Mouse (Mus musculus): ENCODE data around the gene Sdc4. TPM values are rescaled to one million over a fixed set of nuclear protein-coding genes. Genes with fewer than 3 reads are reported as not detected.

The Sdc4 gene
- polyA plus RNA-seq, 1 experiment from 2014 or later = 178 TPM

DNA sequence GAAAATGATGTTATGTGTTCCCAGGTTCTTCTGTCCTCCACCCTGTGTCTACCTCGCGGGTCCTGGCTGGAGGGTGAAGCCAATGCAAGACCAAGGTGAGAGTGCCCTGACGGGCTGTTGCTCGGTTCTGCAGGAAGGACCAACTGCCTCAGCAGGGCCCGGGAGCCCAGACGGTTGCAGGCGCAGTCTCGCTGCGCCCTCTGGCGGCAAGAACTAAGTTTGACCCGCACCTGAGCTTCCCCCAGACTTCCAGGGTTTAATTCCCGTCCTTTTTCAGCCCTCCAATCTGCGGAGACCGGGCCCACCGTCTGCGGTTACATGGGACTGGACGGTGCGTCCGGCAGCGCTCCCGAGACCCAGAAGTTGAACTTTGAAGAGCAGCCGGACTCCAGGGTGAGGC is 36.0 kb downstream of the Sdc4 start:
- no peak overlapping the region for H3K9ac ChIP-seq
- H3K27ac ChIP-seq = no peak overlapping the region
- WGBS = 1% methylated on average over 22 of the region's 22 CpGs
- H3K9me3 ChIP-seq = no peaks in the 10 kb centered on the region
- peak overlapping the region; percentile 13; the same call in 1 of the 2 replicates for H3K4me2 ChIP-seq
- H3K4me1 ChIP-seq = peaks cover 48% of the 10 kb centered on the region
- no peak overlapping the region for H3K4me3 ChIP-seq
- peaks cover 50% of the 10 kb centered on the region for H3K27me3 ChIP-seq
- ATAC-seq (ENCODE audit: borderline replicate concordance, extremely low read depth, low FRiP score, low TSS enrichment) = no peak
- H3K36me3 ChIP-seq = no peaks in the 10 kb centered on the region

GRCm38 (mm10) chr2:164405519-164405918 is 38.2 kb downstream of the Sdc4 start:
- H3K9ac ChIP-seq = no peak overlapping the region
- no peaks in the 10 kb centered on the region for H3K9me3 ChIP-seq
- peak overlapping the region; percentile 46 for H3K4me3 ChIP-seq
- peak overlapping the region; percentile 74 for H3K4me2 ChIP-seq
- 31% methylated on average over 5 of the region's 5 CpGs for WGBS
- peaks cover 55% of the 10 kb centered on the region for H3K4me1 ChIP-seq
- H3K27me3 ChIP-seq = peaks cover 70% of the 10 kb centered on the region
- H3K36me3 ChIP-seq = no peaks in the 10 kb centered on the region
- peak overlapping the region; percentile 94 for H3K27ac ChIP-seq
- no peak for ATAC-seq (ENCODE audit: borderline replicate concordance, extremely low read depth, low FRiP score, low TSS enrichment)

GRCm38 (mm10) chr2:164405060-164405459 is 38.6 kb downstream of the Sdc4 start, which contains the start of gene Matn4:
Matn4 (minus strand) TSS chr2:164405160.
- Histone ChIP-seq H3K27ac (peak within 1 kb of the TSS; percentile 94), H3K4me3 (peak within 1 kb of the TSS; percentile 46), H3K36me3 (no peaks in the 10 kb centered on the region), H3K4me2 (peak within 1 kb of the TSS; percentile 74), H3K9me3 (no peaks in the 10 kb centered on the region), H3K4me1 (peaks cover 60% of the 10 kb centered on the region), H3K9ac (peak within 1 kb of the TSS; percentile 48), H3K27me3 (peaks cover 75% of the 10 kb centered on the region)
- 10% methylated on average over 9 of the region's 9 CpGs for WGBS
- no peak for ATAC-seq (ENCODE audit: borderline replicate concordance, extremely low read depth, low FRiP score, low TSS enrichment)

- H3K9me3 ChIP-seq = no peaks in the 10 kb centered on the region
- peaks cover 82% of the 10 kb centered on the region for H3K27me3 ChIP-seq
- peak overlapping the region; percentile 94 for H3K27ac ChIP-seq
- H3K9ac ChIP-seq = peak overlapping the region; percentile 48
- H3K36me3 ChIP-seq = no peaks in the 10 kb centered on the region
- peak; percentile 66 for ATAC-seq (ENCODE audit: borderline replicate concordance, extremely low read depth, low FRiP score, low TSS enrichment)
- peaks cover 60% of the 10 kb centered on the region for H3K4me1 ChIP-seq
- WGBS = 1% methylated on average over 34 of the region's 49 CpGs
- peak overlapping the region; percentile 46 for H3K4me3 ChIP-seq
- H3K4me2 ChIP-seq = peak overlapping the region; percentile 74
Measured at GRCm38 (mm10) chr2:164404082-164404990, 39.4 kb downstream of the Sdc4 start.

DNA sequence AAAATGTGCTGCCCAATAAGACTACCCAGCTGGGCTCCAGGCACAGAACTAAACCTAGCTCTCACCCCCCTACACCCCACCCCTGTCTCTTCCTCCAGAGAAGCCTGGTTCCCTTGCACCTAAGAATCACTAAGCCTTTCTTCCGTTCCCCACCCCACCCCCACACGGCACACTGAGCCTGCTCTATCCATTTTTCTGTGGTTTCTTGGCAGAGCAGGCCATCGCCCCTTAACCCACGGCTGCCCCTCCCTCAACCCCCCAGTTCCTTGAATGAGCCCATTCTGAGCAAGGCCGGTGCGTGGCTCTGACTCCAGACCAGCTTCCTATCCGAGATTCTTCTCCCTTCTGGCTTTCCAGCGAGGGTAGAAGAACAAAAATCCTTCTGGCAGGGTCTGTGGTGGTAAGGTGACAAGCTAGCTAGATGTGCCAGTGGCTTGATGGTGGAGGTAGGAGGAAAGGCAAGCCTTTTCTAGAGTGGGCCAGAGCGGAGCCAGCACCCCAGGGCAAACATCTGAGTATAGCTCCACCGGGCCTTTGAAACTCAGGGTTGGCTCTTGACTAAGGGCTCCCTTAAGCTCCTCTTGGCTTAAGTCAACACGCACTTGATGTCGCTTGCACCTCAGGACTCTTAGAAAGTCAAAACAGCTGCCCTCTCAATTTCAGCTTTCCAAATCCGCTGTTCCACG is 40.1 kb downstream of the Sdc4 start:
- Histone ChIP-seq H3K9ac (no peak overlapping the region), H3K4me3 (peak overlapping the region; percentile 46), H3K4me1 (peaks cover 58% of the 10 kb centered on the region), H3K27me3 (peaks cover 86% of the 10 kb centered on the region), H3K9me3 (no peaks in the 10 kb centered on the region), H3K27ac (peak overlapping the region; percentile 94), H3K4me2 (peak overlapping the region; percentile 74), H3K36me3 (no peaks in the 10 kb centered on the region)
- 12% methylated on average over 14 of the region's 14 CpGs for WGBS
- peak; percentile 55 for ATAC-seq (ENCODE audit: borderline replicate concordance, extremely low read depth, low FRiP score, low TSS enrichment)

DNA sequence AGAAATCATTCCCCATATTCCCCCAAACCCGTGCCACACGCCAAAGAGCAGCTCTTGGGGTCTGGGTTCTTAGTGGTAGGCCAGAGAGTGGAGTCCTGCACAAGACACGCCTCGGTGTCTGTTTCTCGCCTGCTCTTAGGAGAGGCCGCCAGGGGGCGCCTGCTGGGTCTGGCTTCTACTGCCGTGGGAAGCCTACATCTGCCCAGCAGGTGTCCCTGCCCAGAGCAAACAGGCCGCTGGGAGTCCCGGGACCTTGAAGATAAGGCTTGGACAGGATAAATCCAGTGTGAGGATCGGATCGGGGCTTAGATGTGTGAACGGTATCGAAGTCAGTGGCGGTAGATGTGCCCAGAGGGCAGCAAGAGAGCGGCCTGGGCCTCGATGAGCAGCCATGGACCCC is 40.8 kb downstream of the Sdc4 start, which contains the start of gene Rbpjl:
Gene Rbpjl, plus strand, starts transcription at position 236 of the 400 bp plus-strand sequence.
- H3K4me1 ChIP-seq = peaks cover 51% of the 10 kb centered on the region
- 4% methylated on average over 17 of the region's 17 CpGs for WGBS
- H3K27ac ChIP-seq = peak within 1 kb of the TSS; percentile 94
- ATAC-seq (ENCODE audit: borderline replicate concordance, extremely low read depth, low FRiP score, low TSS enrichment) = 0 out of 2 replicates have a peak, but pooled peaks have one; percentile 25
- H3K9ac ChIP-seq = no peak within 1 kb of the TSS
- peaks cover 82% of the 10 kb centered on the region for H3K27me3 ChIP-seq
- H3K4me3 ChIP-seq = peak within 1 kb of the TSS; percentile 46
- peak within 1 kb of the TSS; percentile 74 for H3K4me2 ChIP-seq
- H3K36me3 ChIP-seq = no peaks in the 10 kb centered on the region
- no peaks in the 10 kb centered on the region for H3K9me3 ChIP-seq

GRCm38 (mm10) chr2:164396911-164397310 is 46.8 kb downstream of the Sdc4 start:
- Histone ChIP-seq H3K27me3 (peaks cover 33% of the 10 kb centered on the region), H3K27ac (no peak overlapping the region), H3K4me2 (no peak overlapping the region), H3K4me3 (no peak overlapping the region), H3K9ac (no peak overlapping the region), H3K9me3 (no peaks in the 10 kb centered on the region), H3K4me1 (peaks cover 10% of the 10 kb centered on the region; the same call in 1 of the 2 replicates), H3K36me3 (no peaks in the 10 kb centered on the region)
- 69% methylated on average over 12 of the region's 12 CpGs for WGBS
- ATAC-seq (ENCODE audit: borderline replicate concordance, extremely low read depth, low FRiP score, low TSS enrichment) = no peak

DNA sequence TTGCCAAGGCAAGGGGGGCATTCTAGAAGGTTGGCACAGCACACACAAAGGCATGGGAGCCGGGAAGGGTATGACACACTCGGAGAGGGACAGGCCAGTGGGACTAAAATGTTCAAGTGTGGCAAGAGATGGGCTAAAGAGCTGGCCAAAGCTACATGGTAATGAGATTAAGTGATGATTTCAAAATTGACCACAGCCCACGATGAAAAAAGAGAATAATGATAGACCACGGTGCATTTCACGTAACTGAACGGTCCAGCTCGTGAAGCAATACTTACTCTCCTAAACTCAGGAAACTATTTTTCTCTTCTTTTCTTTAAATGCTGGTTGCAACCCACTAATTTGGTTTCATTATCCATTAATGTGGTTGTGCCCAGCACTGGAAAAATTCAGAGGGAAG is 47.6 kb downstream of the Sdc4 start:
- H3K36me3 ChIP-seq = no peaks in the 10 kb centered on the region
- WGBS = 89% methylated on average over 7 of the region's 7 CpGs
- no peak overlapping the region for H3K27ac ChIP-seq
- H3K27me3 ChIP-seq = peaks cover 24% of the 10 kb centered on the region
- H3K4me1 ChIP-seq = peaks cover 10% of the 10 kb centered on the region; the same call in 1 of the 2 replicates
- H3K4me2 ChIP-seq = no peak overlapping the region
- H3K9me3 ChIP-seq = no peaks in the 10 kb centered on the region
- no peak overlapping the region for H3K4me3 ChIP-seq
- no peak overlapping the region for H3K9ac ChIP-seq
- ATAC-seq (ENCODE audit: borderline replicate concordance, extremely low read depth, low FRiP score, low TSS enrichment) = no peak

- Histone ChIP-seq H3K9ac (no peak overlapping the region), H3K9me3 (no peaks in the 10 kb centered on the region), H3K4me3 (no peak overlapping the region), H3K4me2 (no peak overlapping the region), H3K27ac (no peak overlapping the region), H3K27me3 (peaks cover 7% of the 10 kb centered on the region; the same call in 1 of the 2 replicates), H3K36me3 (no peaks in the 10 kb centered on the region), H3K4me1 (peaks cover 17% of the 10 kb centered on the region)
- WGBS = 80% methylated on average over 29 of the region's 29 CpGs
- ATAC-seq (ENCODE audit: borderline replicate concordance, extremely low read depth, low FRiP score, low TSS enrichment) = no peak
Measured at GRCm38 (mm10) chr2:164393126-164393525, 50.6 kb downstream of the Sdc4 start.

- ATAC-seq (ENCODE audit: borderline replicate concordance, extremely low read depth, low FRiP score, low TSS enrichment) = peak; percentile 50; the same call in 1 of the 2 replicates
- H3K4me1 ChIP-seq = peaks cover 40% of the 10 kb centered on the region
- no peaks in the 10 kb centered on the region for H3K36me3 ChIP-seq
- peak overlapping the region; percentile 94 for H3K4me2 ChIP-seq
- peak overlapping the region; percentile 61 for H3K27ac ChIP-seq
- peak overlapping the region; percentile 39 for H3K9ac ChIP-seq
- H3K9me3 ChIP-seq = no peaks in the 10 kb centered on the region
- H3K4me3 ChIP-seq = peak overlapping the region; percentile 50
- H3K27me3 ChIP-seq = peaks cover 10% of the 10 kb centered on the region; the same call in 1 of the 2 replicates
- 2% methylated on average over 30 of the region's 30 CpGs for WGBS
Measured at GRCm38 (mm10) chr2:164389499-164389898, 54.2 kb downstream of the Sdc4 start.

- Histone ChIP-seq H3K4me1 (peaks cover 43% of the 10 kb centered on the region), H3K36me3 (no peaks in the 10 kb centered on the region), H3K27me3 (peaks cover 10% of the 10 kb centered on the region; the same call in 1 of the 2 replicates), H3K4me2 (peak within 1 kb of the TSS; percentile 94), H3K9ac (peak within 1 kb of the TSS; percentile 39), H3K4me3 (peak within 1 kb of the TSS; percentile 50), H3K9me3 (no peaks in the 10 kb centered on the region), H3K27ac (peak within 1 kb of the TSS; percentile 61)
- ATAC-seq (ENCODE audit: borderline replicate concordance, extremely low read depth, low FRiP score, low TSS enrichment) = peak; percentile 80; the same call in 1 of the 2 replicates
- under 1% methylated on average over 17 of the region's 17 CpGs for whole genome bisulfite sequencing
Measured at GRCm38 (mm10) chr2:164389020-164389419, 54.7 kb downstream of the Sdc4 start, which contains the start of gene Slpi. Slpi (minus strand) TSS chr2:164389095.
